Mouse (Mus musculus) midbrain, postnatal 0 days (tissue): ENCODE measurements around the gene Csf1. TPM values are rescaled to one million over a fixed set of nuclear protein-coding genes. Genes with fewer than 3 reads are reported as not detected.
A peak's percentile ranks its signal among the peaks of the same experiment; 100 is the strongest.

ENCODE experiments used
- ATAC-seq: fragments of 200-750 bp; cut with Nextera tagmentation; 2 replicates; pipeline ENCODE4 v1.8.0; 2017; ENCODE audit warnings: moderate number of reproducible peaks, mild to moderate bottlenecking, moderate TSS enrichment, moderate library complexity; ENCODE audit not compliant: low FRiP score
- DNase-seq: peaks from one replicate; pipeline ENCODE4 v3.0.0-alpha.2; 2015; ENCODE audit warnings: low spot score
- H3K27ac ChIP-seq: fragments of 300-500 bp; sonication (generic); 2 replicates; pipeline ENCODE4 v1.5.1; 2014; ENCODE audit warnings: low read depth, mild to moderate bottlenecking, low read length, mixed read lengths
- H3K27me3 ChIP-seq: fragments of 300-500 bp; sonication (generic); 2 replicates; pipeline ENCODE4 v1.6.1; 2014; ENCODE audit warnings: low read length, control low read depth, mixed read lengths; ENCODE audit not compliant: insufficient read depth
- H3K36me3 ChIP-seq: fragments of 300-500 bp; sonication (generic); 2 replicates; pipeline ENCODE4 v1.6.1; 2014; ENCODE audit warnings: low read length, control low read depth, mixed read lengths; ENCODE audit not compliant: insufficient read depth
- H3K4me1 ChIP-seq: fragments of 300-500 bp; sonication (generic); 2 replicates; pipeline ENCODE4 v1.6.1; 2014; ENCODE audit warnings: mild to moderate bottlenecking, control low read depth, antibody characterized with exemption, low read length, mixed read lengths; ENCODE audit not compliant: insufficient read depth
- H3K4me2 ChIP-seq: fragments of 300-500 bp; sonication (generic); 2 replicates; pipeline ENCODE4 v1.6.1; 2014; ENCODE audit warnings: low read depth, mild to moderate bottlenecking, low read length, mixed read lengths; ENCODE audit not compliant: poor library complexity, severe bottlenecking
- H3K4me3 ChIP-seq: fragments of 300-500 bp; sonication (generic); 2 replicates; pipeline ENCODE4 v1.5.1; 2014; ENCODE audit warnings: low read depth, mild to moderate bottlenecking, low read length, moderate library complexity
- H3K9ac ChIP-seq: fragments of 300-500 bp; sonication (generic); replicated peaks from 2 replicates; pipeline ENCODE4 v1.6.1; 2014; ENCODE audit warnings: mild to moderate bottlenecking, low read length, moderate library complexity, mixed read lengths; ENCODE audit not compliant: poor library complexity, severe bottlenecking
- H3K9me3 ChIP-seq: fragments of 300-500 bp; sonication (generic); 2 replicates; pipeline ENCODE4 v1.6.1; 2016; ENCODE audit warnings: low read length, control low read depth
- CTCF ChIP-seq: IDR thresholded peaks from 2 replicates; pipeline ENCODE4 v1.5.1; 2016; ENCODE audit warnings: antibody characterized with exemption, mild to moderate bottlenecking
- WGBS: fragments of 180-500 bp; shearing (Covaris S2); extraction: QIAGEN DNeasy Blood & Tissue Kit; methylation state at CpG from one replicate; pipeline ENCODE4 v1.1.7; 2014; 5-methylcytosine and 5-hydroxymethylcytosine counted together
- polyA plus RNA-seq: library from polyadenylated mRNA; unstranded; fragments of >200 nt; fragmentation: Nextera tagmentation; extraction: Ambion mirVana; gene quantifications from 2 replicates; pipeline ENCODE4 v1.2.1, GENCODE M21; 2015
- total RNA-seq: library from RNA; depleted of rRNA; stranded (reverse); fragments of >200 nt; gene quantifications from 2 replicates; pipeline ENCODE4 v1.2.3, GENCODE M21; 2014

Gene Csf1
- total and polyA plus RNA-seq, 2 experiments from 2014 or later, result 8.1 to 12.3 TPM

DNA sequence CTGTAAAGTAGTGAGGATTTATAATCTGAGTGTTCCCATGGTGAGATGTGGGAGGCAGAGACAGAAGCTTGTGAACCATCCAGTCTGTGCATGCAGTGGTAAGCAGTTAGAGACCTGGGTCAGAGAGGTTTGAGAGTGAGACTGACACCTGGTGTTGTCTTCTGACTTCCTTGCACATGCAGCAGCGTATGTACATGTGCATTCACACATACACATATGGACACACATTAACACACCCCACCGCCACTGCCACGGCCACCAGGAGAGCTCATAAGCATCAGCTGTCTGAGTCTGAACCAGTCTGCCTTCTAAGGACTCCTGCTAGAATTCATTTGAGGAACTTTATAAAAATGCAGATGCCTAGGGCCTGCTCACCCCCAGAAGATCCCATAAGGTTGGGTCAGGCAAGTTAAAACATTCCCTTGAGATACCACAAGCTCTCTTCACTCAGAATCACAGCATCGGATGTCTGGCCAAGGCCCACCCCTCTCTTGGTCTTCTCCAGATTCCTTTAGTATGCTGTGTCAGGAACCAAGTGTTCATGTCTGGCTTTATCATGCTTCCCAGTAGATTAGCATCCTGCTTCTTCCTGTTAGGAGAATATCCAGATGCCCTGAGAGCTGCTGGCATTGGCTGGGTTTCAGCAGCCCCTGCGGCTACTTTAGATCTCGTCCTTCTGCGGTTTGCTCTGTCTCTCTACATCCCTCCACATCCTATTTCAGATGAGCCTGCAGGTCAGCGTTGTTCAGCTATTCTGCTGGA, 42.1 kb upstream of the Csf1 start:
- H3K9ac ChIP-seq, result no peak overlapping the region
- DNase-seq (no peak), ATAC-seq (no peak)
- H3K4me3 ChIP-seq, result no peak overlapping the region
- H3K4me1 ChIP-seq, result no peaks in the 10 kb centered on the region
- 85% methylated on average over 8 of the region's 8 CpGs for WGBS
- no peak for TF ChIP-seq CTCF
- no peaks in the 10 kb centered on the region for H3K27me3 ChIP-seq
- H3K9me3 ChIP-seq, result no peaks in the 10 kb centered on the region
- no peak overlapping the region for H3K27ac ChIP-seq
- no peak overlapping the region for H3K4me2 ChIP-seq
- H3K36me3 ChIP-seq, result no peaks in the 10 kb centered on the region

GRCm38 (mm10) chr3:107798946-107799345, 38.7 kb upstream of the Csf1 start:
- TF ChIP-seq CTCF, result no peak
- Histone ChIP-seq H3K9ac (no peak overlapping the region), H3K36me3 (no peaks in the 10 kb centered on the region), H3K4me1 (peaks cover under 1% of the 10 kb centered on the region), H3K9me3 (no peaks in the 10 kb centered on the region), H3K4me3 (no peak overlapping the region), H3K27me3 (no peaks in the 10 kb centered on the region), H3K4me2 (no peak overlapping the region), H3K27ac (no peak overlapping the region)
- no peak for ATAC-seq
- no peak for DNase-seq
- 90% methylated on average over 5 of the region's 5 CpGs for whole genome bisulfite sequencing

DNA sequence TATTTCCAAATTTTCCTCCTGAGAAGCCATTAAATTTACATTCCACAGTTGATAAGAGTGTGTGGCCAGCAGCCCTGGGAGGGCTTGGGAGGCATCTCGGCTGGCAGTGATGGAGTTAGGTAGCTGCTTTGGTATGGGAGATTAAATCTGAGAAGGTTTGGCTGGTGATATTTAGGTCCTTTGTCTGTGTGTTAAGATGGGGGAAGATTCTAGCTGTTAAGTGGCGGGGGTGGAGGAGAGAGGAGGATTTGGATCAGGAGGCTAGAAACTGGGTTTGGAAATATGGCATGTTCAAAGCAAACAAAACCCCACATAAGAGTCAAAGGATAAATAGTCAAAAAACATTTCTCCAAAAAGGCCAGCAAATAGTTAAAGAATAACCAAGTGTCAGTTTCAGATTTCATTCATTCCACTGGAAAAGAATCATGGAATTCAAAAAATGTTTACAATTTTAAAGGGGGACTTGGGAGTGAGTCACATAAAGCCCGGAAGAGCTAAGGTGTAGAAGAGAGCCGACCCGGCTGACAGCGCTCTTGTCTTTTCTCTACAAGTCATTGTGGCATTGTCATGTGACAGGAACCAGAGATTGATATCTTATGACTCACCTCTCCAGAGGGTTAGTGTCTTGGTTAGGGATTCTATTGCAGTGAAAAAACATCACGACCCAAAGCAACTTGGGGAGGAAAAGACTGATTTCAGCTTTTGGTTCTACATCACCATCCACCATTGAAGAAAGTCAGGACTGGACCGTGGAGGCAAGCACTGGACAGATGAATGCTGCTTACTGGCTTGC, 36.1 kb upstream of the Csf1 start:
- Histone ChIP-seq H3K27ac (0 out of 2 replicates have a peak overlapping the region, but pooled peaks have one; percentile 9), H3K9me3 (no peaks in the 10 kb centered on the region), H3K9ac (no peak overlapping the region), H3K36me3 (no peaks in the 10 kb centered on the region), H3K4me1 (peaks cover 11% of the 10 kb centered on the region), H3K27me3 (no peaks in the 10 kb centered on the region), H3K4me2 (no peak overlapping the region), H3K4me3 (no peak overlapping the region)
- DNase-seq (no peak), ATAC-seq (no peak)
- TF ChIP-seq CTCF, result no peak
- WGBS, result 79% methylated on average over 8 of the region's 8 CpGs

DNA sequence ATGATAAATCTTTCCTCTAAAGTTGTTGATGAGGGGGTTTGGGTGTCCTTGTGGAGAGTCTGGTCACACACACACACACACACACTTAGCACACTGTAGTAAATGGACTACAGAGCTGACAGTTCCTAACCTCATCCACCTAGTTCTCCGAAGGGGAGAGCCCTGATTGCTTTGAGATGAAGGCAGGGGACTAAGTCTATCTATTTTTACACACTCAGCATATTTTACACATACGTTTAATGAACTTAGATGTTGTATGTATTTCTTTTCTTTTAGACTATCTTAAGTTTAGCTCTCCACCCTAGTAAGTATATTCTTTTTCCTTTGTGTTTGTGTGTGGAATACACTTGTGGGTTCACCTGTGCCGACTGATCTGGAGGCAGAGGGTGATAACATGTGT, 34.6 kb upstream of the Csf1 start:
- H3K27me3 ChIP-seq, result no peaks in the 10 kb centered on the region
- 92% methylated on average over 3 of the region's 3 CpGs for WGBS
- H3K4me2 ChIP-seq, result no peak overlapping the region
- H3K4me1 ChIP-seq, result peaks cover 11% of the 10 kb centered on the region
- DNase-seq (no peak), ATAC-seq (no peak)
- H3K36me3 ChIP-seq, result no peaks in the 10 kb centered on the region
- no peaks in the 10 kb centered on the region for H3K9me3 ChIP-seq
- no peak overlapping the region for H3K9ac ChIP-seq
- H3K4me3 ChIP-seq, result no peak overlapping the region
- no peak for TF ChIP-seq CTCF
- H3K27ac ChIP-seq, result no peak overlapping the region

- Histone ChIP-seq H3K27ac (peak overlapping the region; percentile 78), H3K4me3 (no peak overlapping the region), H3K4me1 (peaks cover 11% of the 10 kb centered on the region), H3K4me2 (peak overlapping the region; percentile 15), H3K9ac (no peak overlapping the region; the same call in 1 of the 2 replicates), H3K36me3 (no peaks in the 10 kb centered on the region), H3K9me3 (no peaks in the 10 kb centered on the region), H3K27me3 (no peaks in the 10 kb centered on the region)
- ATAC-seq, result peak; percentile 75
- TF ChIP-seq CTCF, result no peak
- DNase-seq, result peak; percentile 47
- WGBS, result 14% methylated on average over 10 of the region's 10 CpGs
Measured at GRCm38 (mm10) chr3:107793300-107794201, 33.3 kb upstream of the Csf1 start.
